Mouse (Mus musculus): ENCODE measurements around the gene Xylt1. TPM values are rescaled to one million over a fixed set of nuclear protein-coding genes. Genes with fewer than 3 reads are reported as not detected.

Gene Xylt1
- polyA plus RNA-seq, 1 experiment from 2014 or later: 3.8 TPM

DNA sequence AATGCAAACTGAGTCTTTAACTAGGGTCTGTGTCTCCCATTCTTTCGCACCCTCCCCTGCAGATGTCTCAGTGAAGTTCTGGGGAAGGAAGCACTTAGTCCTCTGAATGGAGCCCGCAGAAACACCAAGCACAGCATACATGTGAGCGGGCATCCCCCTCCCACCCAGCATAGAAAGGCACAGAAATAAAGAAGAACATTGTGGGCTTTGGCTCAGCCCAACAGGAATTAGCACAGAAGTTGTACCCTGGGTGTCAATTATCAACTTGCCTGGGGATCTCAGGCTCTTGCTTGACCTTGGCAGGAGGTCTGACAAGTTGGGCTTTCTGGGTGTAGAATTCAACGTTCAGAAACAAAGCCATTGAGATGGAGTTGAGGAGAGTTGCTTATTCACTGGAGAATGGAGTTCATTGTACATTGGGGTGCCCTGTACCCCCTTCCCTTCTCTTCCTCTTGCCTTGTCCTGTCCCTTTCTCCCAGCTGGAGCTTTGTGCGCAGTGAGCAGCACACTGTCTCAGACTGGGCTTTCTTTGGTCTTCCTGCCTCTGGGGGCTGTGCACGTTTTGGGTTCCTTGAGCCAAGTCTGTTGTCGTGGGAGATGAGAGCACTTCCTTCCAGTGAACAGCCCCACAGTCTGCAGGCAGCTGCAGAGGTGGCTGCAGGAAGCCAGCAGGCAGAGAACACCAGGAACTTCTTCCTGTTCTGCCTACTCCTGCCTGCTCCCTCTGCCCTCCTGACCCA is 81.6 kb downstream of the Xylt1 start:
- ATAC-seq (ENCODE audit: low read depth): peak; percentile 80; the same call in 1 of the 2 replicates
- Histone ChIP-seq H3K4me3 (ENCODE audit: low read depth, low read length) (no peak overlapping the region), H3K9ac (replicated peaks; ENCODE audit: low read depth, low read length) (no peak overlapping the region), H3K27ac (ENCODE audit: low read depth, low read length) (no peak overlapping the region), H3K36me3 (ENCODE audit: control insufficient read depth, insufficient read depth, low read length) (no peaks in the 10 kb centered on the region), H3K9me3 (ENCODE audit: control insufficient read depth, low read length) (no peaks in the 10 kb centered on the region), H3K27me3 (ENCODE audit: control insufficient read depth, insufficient read depth, low read length) (no peaks in the 10 kb centered on the region), H3K4me1 (ENCODE audit: control insufficient read depth, insufficient read depth, low read length) (no peaks in the 10 kb centered on the region), H3K4me2 (ENCODE audit: low read depth, low read length) (no peak overlapping the region)
- 48% methylated on average over 7 of the region's 7 CpGs for WGBS

DNA sequence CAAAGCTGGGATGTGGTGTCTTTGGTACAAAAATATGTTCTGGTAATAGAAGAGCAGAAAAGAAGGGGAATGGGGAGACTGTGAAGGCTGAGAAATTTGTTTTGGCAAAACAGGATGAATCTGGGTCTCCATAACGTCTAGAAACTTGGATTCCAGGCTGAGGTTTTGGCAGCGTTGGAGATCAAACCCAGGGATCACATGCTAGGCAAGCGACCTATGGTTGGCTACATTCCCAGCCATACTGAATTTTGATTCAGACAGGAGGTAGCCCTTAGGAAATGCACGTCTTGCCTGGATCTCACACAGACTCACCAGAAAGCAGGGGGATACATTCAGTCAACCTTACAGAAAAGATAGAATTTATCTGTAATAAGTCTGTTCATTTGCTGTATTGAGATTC is 84.2 kb downstream of the Xylt1 start:
- H3K4me1 ChIP-seq (ENCODE audit: control insufficient read depth, insufficient read depth, low read length): no peaks in the 10 kb centered on the region
- no peak overlapping the region for H3K4me2 ChIP-seq (ENCODE audit: low read depth, low read length)
- H3K4me3 ChIP-seq (ENCODE audit: low read depth, low read length): no peak overlapping the region
- H3K36me3 ChIP-seq (ENCODE audit: control insufficient read depth, insufficient read depth, low read length): no peaks in the 10 kb centered on the region
- H3K27me3 ChIP-seq (ENCODE audit: control insufficient read depth, insufficient read depth, low read length): no peaks in the 10 kb centered on the region
- 74% methylated on average over 4 of the region's 4 CpGs for WGBS
- no peak for ATAC-seq (ENCODE audit: low read depth)
- H3K27ac ChIP-seq (ENCODE audit: low read depth, low read length): no peak overlapping the region
- H3K9me3 ChIP-seq (ENCODE audit: control insufficient read depth, low read length): no peaks in the 10 kb centered on the region
- H3K9ac ChIP-seq (replicated peaks; ENCODE audit: low read depth, low read length): no peak overlapping the region

DNA sequence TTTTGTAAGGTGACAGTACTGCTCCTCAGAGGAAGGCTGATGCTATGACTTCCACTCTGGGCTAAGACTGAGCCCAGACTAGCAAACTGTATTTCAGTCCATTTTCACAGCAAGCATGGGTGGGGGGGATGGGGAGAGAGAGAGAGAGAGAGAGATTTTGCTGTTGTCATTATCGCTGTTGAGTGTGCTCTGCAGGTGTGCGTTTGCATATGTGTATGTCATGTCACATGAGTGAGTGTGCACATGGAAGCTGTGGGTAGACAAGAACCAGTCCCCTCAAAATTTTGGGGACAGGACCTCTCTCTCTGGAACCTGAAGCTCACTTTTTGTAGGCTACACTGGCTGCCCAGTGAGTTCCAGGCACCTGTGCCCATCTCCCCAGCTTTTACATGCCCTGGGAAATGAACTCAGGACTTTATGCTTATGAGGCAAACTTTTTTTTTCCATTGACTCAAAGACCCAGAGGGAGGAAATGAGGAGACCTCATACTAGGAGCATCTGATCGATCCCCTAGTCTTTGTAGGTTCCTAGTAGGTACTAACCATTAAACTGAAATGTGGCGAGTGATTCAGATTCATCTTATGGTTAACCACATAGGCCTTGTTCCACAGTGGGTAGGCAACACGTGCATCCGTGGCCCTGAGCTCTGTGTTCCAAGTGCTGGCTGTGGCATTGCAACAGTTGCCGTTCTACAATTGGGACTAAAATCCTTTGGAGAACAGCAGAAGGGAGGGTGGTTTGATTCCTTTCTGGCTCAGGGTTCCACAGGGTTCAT is 85.4 kb downstream of the Xylt1 start:
- Histone ChIP-seq H3K4me2 (ENCODE audit: low read depth, low read length) (no peak overlapping the region), H3K9ac (replicated peaks; ENCODE audit: low read depth, low read length) (no peak overlapping the region), H3K4me3 (ENCODE audit: low read depth, low read length) (no peak overlapping the region), H3K27me3 (ENCODE audit: control insufficient read depth, insufficient read depth, low read length) (no peaks in the 10 kb centered on the region), H3K9me3 (ENCODE audit: control insufficient read depth, low read length) (no peaks in the 10 kb centered on the region), H3K36me3 (ENCODE audit: control insufficient read depth, insufficient read depth, low read length) (no peaks in the 10 kb centered on the region), H3K27ac (ENCODE audit: low read depth, low read length) (no peak overlapping the region), H3K4me1 (ENCODE audit: control insufficient read depth, insufficient read depth, low read length) (no peaks in the 10 kb centered on the region)
- no peak for ATAC-seq (ENCODE audit: low read depth)
- WGBS: 91% methylated on average over 7 of the region's 7 CpGs

GRCm38 (mm10) chr7:117470243-117470802 is 89.5 kb downstream of the Xylt1 start:
- Histone ChIP-seq H3K9ac (replicated peaks; ENCODE audit: low read depth, low read length) (no peak overlapping the region), H3K27ac (ENCODE audit: low read depth, low read length) (no peak overlapping the region), H3K27me3 (ENCODE audit: control insufficient read depth, insufficient read depth, low read length) (no peaks in the 10 kb centered on the region), H3K4me3 (ENCODE audit: low read depth, low read length) (no peak overlapping the region), H3K4me2 (ENCODE audit: low read depth, low read length) (no peak overlapping the region), H3K9me3 (ENCODE audit: control insufficient read depth, low read length) (no peaks in the 10 kb centered on the region), H3K36me3 (ENCODE audit: control insufficient read depth, insufficient read depth, low read length) (no peaks in the 10 kb centered on the region), H3K4me1 (ENCODE audit: control insufficient read depth, insufficient read depth, low read length) (0 out of 2 replicates have a peak, but pooled peaks cover 9% of the 10 kb centered on the region)
- 90% methylated on average over 3 of the region's 3 CpGs for WGBS
- ATAC-seq (ENCODE audit: low read depth): no peak

GRCm38 (mm10) chr7:117472055-117472780 is 91.4 kb downstream of the Xylt1 start:
- 0 out of 2 replicates have a peak, but pooled peaks cover 9% of the 10 kb centered on the region for H3K4me1 ChIP-seq (ENCODE audit: control insufficient read depth, insufficient read depth, low read length)
- peak; percentile 76 for ATAC-seq (ENCODE audit: low read depth)
- H3K4me2 ChIP-seq (ENCODE audit: low read depth, low read length): no peak overlapping the region
- H3K27me3 ChIP-seq (ENCODE audit: control insufficient read depth, insufficient read depth, low read length): no peaks in the 10 kb centered on the region
- no peaks in the 10 kb centered on the region for H3K9me3 ChIP-seq (ENCODE audit: control insufficient read depth, low read length)
- no peak overlapping the region for H3K4me3 ChIP-seq (ENCODE audit: low read depth, low read length)
- H3K27ac ChIP-seq (ENCODE audit: low read depth, low read length): 0 out of 2 replicates have a peak overlapping the region, but pooled peaks have one; percentile 23
- no peaks in the 10 kb centered on the region for H3K36me3 ChIP-seq (ENCODE audit: control insufficient read depth, insufficient read depth, low read length)
- H3K9ac ChIP-seq (replicated peaks; ENCODE audit: low read depth, low read length): no peak overlapping the region
- WGBS: 36% methylated on average over 11 of the region's 11 CpGs

DNA sequence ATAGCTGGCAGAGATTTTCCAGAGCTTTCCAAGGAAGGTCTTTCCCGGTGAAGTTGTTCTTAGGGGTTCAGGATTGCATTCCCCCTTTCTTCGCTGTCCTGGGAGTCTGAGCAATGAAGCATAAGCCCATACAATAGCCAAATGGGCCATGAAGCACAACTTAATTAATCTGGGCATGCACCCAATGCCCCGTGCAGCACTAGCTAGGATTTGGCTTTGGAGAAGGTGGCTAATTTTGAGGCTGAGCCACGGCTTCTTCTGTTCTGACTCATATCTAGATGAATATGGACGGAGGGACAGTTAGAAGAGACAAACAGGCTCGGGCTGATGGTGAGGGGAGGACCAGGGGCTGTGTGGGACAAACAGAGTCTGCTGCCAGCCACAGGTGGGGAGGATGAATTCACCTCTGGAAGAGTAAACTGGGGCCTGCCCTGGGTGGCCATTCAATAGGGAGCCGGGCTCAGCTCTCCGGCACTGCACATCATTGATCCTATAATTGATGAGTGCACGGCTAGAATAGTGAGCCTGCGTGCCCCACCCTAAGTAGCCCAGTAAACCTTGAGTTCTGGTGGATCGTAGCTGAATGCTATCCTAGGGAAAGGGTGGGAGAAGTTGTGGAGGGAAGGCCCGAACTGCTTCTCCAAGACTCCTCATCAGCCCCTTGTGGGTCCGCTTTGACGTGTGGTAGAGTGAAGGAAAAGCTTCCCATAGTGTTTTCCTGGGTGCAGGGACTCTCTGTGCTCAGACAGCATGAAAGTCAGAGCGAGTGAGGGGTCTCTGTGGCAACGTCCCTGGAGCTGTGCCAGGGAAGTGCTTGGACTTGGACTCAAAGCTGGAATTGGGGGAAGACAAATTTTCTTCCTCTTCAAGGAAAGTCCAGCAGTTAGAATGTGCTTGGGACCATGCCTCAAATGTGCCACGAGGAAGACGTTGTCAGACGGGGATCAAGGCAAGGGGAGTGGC is 92.3 kb downstream of the Xylt1 start:
- no peak overlapping the region for H3K4me3 ChIP-seq (ENCODE audit: low read depth, low read length)
- H3K4me1 ChIP-seq (ENCODE audit: control insufficient read depth, insufficient read depth, low read length): 0 out of 2 replicates have a peak, but pooled peaks cover 9% of the 10 kb centered on the region
- no peak overlapping the region for H3K9ac ChIP-seq (replicated peaks; ENCODE audit: low read depth, low read length)
- no peak overlapping the region for H3K4me2 ChIP-seq (ENCODE audit: low read depth, low read length)
- H3K9me3 ChIP-seq (ENCODE audit: control insufficient read depth, low read length): no peaks in the 10 kb centered on the region
- no peaks in the 10 kb centered on the region for H3K36me3 ChIP-seq (ENCODE audit: control insufficient read depth, insufficient read depth, low read length)
- H3K27me3 ChIP-seq (ENCODE audit: control insufficient read depth, insufficient read depth, low read length): no peaks in the 10 kb centered on the region
- peak; percentile 62 for ATAC-seq (ENCODE audit: low read depth)
- 30% methylated on average over 19 of the region's 19 CpGs for WGBS
- 0 out of 2 replicates have a peak overlapping the region, but pooled peaks have one; percentile 23 for H3K27ac ChIP-seq (ENCODE audit: low read depth, low read length)

- Histone ChIP-seq H3K27me3 (ENCODE audit: control insufficient read depth, insufficient read depth, low read length) (no peaks in the 10 kb centered on the region), H3K36me3 (ENCODE audit: control insufficient read depth, insufficient read depth, low read length) (no peaks in the 10 kb centered on the region), H3K4me2 (ENCODE audit: low read depth, low read length) (no peak overlapping the region), H3K27ac (ENCODE audit: low read depth, low read length) (no peak overlapping the region), H3K4me1 (ENCODE audit: control insufficient read depth, insufficient read depth, low read length) (0 out of 2 replicates have a peak, but pooled peaks cover 9% of the 10 kb centered on the region), H3K9ac (replicated peaks; ENCODE audit: low read depth, low read length) (no peak overlapping the region), H3K9me3 (ENCODE audit: control insufficient read depth, low read length) (no peaks in the 10 kb centered on the region), H3K4me3 (ENCODE audit: low read depth, low read length) (no peak overlapping the region)
- peak; percentile 38; the same call in 1 of the 2 replicates for ATAC-seq (ENCODE audit: low read depth)
- 15% methylated on average over 2 of the region's 2 CpGs for WGBS
Observed at GRCm38 (mm10) chr7:117474302-117474701, 93.5 kb downstream of the Xylt1 start.

DNA sequence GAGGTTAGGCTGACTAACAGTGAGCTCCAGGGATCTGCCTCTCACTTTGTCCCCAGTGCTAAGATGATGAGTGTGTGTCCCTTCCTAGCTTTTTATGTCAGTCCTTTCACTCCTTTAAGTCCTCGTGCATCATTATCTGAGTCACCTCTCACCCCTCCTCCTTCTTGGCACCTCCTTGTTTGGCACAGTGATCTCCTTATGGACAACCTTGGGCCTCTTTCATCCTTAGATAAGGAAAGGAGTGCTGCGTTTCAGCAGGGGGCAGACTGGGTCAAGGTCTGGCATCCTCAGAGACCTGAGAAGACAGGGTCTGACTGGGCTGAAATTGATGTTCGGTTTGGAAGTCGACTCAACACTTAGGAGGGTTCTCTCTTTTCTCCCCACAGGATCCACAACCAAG is 94.3 kb downstream of the Xylt1 start:
- no peak overlapping the region for H3K27ac ChIP-seq (ENCODE audit: low read depth, low read length)
- no peak overlapping the region for H3K4me2 ChIP-seq (ENCODE audit: low read depth, low read length)
- no peak for ATAC-seq (ENCODE audit: low read depth)
- 0 out of 2 replicates have a peak, but pooled peaks cover 9% of the 10 kb centered on the region for H3K4me1 ChIP-seq (ENCODE audit: control insufficient read depth, insufficient read depth, low read length)
- no peaks in the 10 kb centered on the region for H3K36me3 ChIP-seq (ENCODE audit: control insufficient read depth, insufficient read depth, low read length)
- H3K27me3 ChIP-seq (ENCODE audit: control insufficient read depth, insufficient read depth, low read length): no peaks in the 10 kb centered on the region
- no peaks in the 10 kb centered on the region for H3K9me3 ChIP-seq (ENCODE audit: control insufficient read depth, low read length)
- 64% methylated on average over 4 of the region's 4 CpGs for WGBS
- no peak overlapping the region for H3K4me3 ChIP-seq (ENCODE audit: low read depth, low read length)
- H3K9ac ChIP-seq (replicated peaks; ENCODE audit: low read depth, low read length): no peak overlapping the region

Data from neural tube, embryonic 14.5 days (tissue).